Mouse (Mus musculus) small intestine, adult 2 months (tissue): Measurements from ENCODE around the gene Ston2. TPM values are rescaled to one million over a fixed set of nuclear protein-coding genes. Genes with fewer than 3 reads are reported as not detected.

Experiments
- H3K27ac ChIP-seq: fragments of 200-500 bp; 2 replicates; pipeline ENCODE4 v1.5.1; 2012; ENCODE audit warnings: low read depth, low read length, control low read depth, inconsistent platforms; ENCODE audit not compliant: insufficient read depth
- H3K27me3 ChIP-seq: fragments of 200-500 bp; 2 replicates; pipeline ENCODE4 v1.6.1; 2012; ENCODE audit warnings: mild to moderate bottlenecking, moderate library complexity, low read length, inconsistent platforms; ENCODE audit not compliant: control insufficient read depth, insufficient read depth
- H3K36me3 ChIP-seq: fragments of 200-500 bp; 2 replicates; pipeline ENCODE4 v1.6.1; 2012; ENCODE audit warnings: mild to moderate bottlenecking, low read length, control low read depth, inconsistent platforms; ENCODE audit not compliant: control insufficient read depth, insufficient read depth
- H3K4me1 ChIP-seq: fragments of 200-500 bp; 2 replicates; pipeline ENCODE4 v1.6.1; 2012; ENCODE audit warnings: low read length, inconsistent platforms, mixed read lengths; ENCODE audit not compliant: control insufficient read depth, insufficient read depth, insufficient read length
- H3K4me3 ChIP-seq: fragments of 200-500 bp; 2 replicates; pipeline ENCODE4 v1.5.1; 2012; ENCODE audit warnings: low read depth, mild to moderate bottlenecking, control low read depth, inconsistent platforms, low read length, moderate library complexity
- CTCF ChIP-seq: fragments of 200-500 bp; IDR thresholded peaks from 2 replicates; pipeline ENCODE4 v1.5.1; 2012; ENCODE audit warnings: low read depth, mild to moderate bottlenecking, control low read depth, inconsistent platforms, low read length, moderate library complexity, mixed read lengths; ENCODE audit not compliant: insufficient replicate concordance, insufficient read length; ENCODE audit errors: extremely low read depth
- POLR2A ChIP-seq: fragments of 200-500 bp; IDR thresholded peaks from 2 replicates; pipeline ENCODE4 v1.6.1; 2012; ENCODE audit warnings: low read depth, mild to moderate bottlenecking, control low read depth, inconsistent platforms, low read length, moderate library complexity
- WGBS: fragments of 180-500 bp; shearing (Covaris S2); methylation state at CpG from one replicate; pipeline ENCODE4 v1.1.7; 2018; 5-methylcytosine and 5-hydroxymethylcytosine counted together
- polyA plus RNA-seq: library from polyadenylated mRNA; depleted of rRNA; stranded (reverse); fragments of >200 nt; gene quantifications from 2 replicates; pipeline ENCODE4 v1.2.3, GENCODE M21; 2012

The Ston2 gene
- polyA plus RNA-seq, 1 experiment: 13.1 TPM

DNA sequence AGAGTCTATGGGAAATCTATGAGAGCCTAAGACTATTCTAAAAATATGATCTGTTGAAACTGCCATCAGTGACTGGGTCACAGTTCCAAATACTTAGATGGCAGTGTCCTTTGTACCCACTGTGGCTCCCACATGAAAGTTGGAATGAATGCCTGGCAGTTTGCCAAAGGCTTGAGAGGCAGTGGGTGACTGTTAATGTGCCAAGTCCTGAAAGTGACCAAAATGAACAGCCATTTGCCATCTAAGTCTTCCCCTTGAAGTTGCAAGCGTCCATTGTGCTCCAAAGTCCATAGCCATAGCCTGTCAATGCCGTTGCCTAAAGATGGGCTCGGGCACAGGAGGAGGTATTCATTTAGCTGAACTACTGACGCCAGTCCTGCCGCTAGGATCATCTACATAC lies 178.8 kb downstream of the Ston2 start:
- Histone ChIP-seq H3K4me3 (no peak overlapping the region), H3K4me1 (no peaks in the 10 kb centered on the region), H3K27ac (no peak overlapping the region), H3K36me3 (no peaks in the 10 kb centered on the region), H3K27me3 (no peaks in the 10 kb centered on the region)
- no peak for TF ChIP-seq CTCF
- 58% methylated on average over 5 of the region's 5 CpGs for WGBS

DNA sequence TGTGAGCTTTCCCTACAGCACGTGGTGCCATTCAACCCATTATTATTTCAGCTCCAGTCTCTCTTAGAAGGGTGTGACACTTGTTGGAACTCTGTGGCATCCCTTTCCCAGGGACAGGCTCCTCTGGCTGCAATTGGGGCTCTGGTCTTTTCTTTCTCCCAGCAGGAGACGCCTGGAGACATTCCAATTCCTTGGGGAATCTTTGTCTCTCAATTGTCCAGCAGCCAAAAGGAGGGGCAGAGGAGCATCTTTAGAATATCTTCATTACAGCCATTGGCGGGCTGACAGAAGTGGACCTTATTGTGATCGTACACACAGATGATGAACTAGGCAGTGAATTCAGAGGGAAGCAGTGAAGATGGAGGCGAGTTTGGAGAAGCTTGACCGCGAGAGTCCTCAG lies 180.5 kb downstream of the Ston2 start:
- no peak for TF ChIP-seq CTCF

DNA sequence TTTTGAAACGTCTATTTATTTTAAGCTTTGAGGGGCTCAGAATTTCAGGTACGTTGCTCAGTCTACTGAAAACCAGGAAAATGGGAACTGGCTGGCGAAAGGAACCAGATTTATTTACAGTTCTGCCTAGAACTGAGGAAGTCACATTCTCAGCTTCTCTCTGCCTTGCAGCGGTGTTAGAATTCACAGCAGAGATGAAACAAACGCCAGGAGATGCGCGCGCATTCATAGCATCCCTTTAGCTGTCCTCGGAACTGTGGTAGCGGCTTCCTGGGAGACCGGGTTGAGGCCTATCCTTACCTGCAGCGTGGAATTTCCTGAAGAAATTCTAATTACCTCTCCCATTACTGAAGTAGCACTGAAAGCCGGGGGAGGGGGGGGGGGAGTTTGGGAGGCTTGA lies 181.5 kb downstream of the Ston2 start:
- Histone ChIP-seq H3K27ac (no peak overlapping the region), H3K36me3 (no peaks in the 10 kb centered on the region), H3K27me3 (no peaks in the 10 kb centered on the region), H3K4me1 (no peaks in the 10 kb centered on the region), H3K4me3 (no peak overlapping the region)
- WGBS: 82% methylated on average over 13 of the region's 13 CpGs
- TF ChIP-seq POLR2A: no peak
- TF ChIP-seq CTCF: no peak

More for the DNA sequence above, 180.5 kb downstream of the Ston2 start:
- Histone ChIP-seq H3K36me3 (no peaks in the 10 kb centered on the region), H3K27me3 (no peaks in the 10 kb centered on the region), H3K27ac (no peak overlapping the region), H3K4me1 (no peaks in the 10 kb centered on the region), H3K4me3 (no peak overlapping the region)
- WGBS: 70% methylated on average over 7 of the region's 7 CpGs

DNA sequence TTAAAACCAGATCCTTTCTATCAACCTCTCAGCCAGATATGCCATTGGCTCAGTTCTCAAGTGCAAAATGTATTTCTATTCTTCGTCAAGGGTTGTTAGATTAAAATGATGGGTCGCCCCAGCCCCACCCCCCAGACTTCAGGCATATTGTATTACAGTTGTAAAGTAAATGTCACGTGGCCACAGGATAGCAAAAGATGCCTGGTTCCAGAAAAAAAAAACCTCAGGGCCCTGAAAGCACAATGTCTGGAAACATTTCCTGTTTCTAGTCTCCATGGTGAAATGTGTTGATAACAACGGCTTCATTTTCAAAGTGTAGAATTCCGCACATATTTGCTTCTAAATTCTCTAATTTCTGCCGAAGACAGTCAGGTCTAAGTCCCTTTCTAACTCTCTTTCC lies 183.6 kb downstream of the Ston2 start:
- no peak for TF ChIP-seq CTCF
- no peak for TF ChIP-seq POLR2A
- Histone ChIP-seq H3K4me1 (no peaks in the 10 kb centered on the region), H3K36me3 (no peaks in the 10 kb centered on the region), H3K27ac (no peak overlapping the region), H3K4me3 (no peak overlapping the region), H3K27me3 (no peaks in the 10 kb centered on the region)
- 23% methylated on average over 6 of the region's 6 CpGs for WGBS

DNA sequence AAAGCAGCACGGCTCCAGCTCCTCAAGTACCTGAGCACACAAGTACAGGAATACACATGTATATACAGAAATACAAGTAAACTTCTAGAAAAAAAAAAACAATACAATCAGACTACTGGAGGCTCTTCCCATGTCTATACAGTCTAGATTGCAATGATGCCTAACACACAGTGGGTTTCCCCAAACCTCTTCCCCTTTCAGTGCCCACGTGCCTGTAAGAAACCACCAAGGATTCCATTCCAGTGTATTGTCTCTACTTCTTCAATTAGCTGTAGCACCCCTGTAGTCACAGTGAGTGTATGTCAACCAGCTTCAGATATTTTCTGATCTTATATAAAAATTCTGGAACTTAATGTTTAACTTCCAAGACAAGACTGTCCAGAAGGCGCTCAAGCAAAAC lies 196.1 kb downstream of the Ston2 start:
- no peaks in the 10 kb centered on the region for H3K27me3 ChIP-seq
- peaks cover 4% of the 10 kb centered on the region; the same call in 1 of the 2 replicates for H3K4me1 ChIP-seq
- TF ChIP-seq CTCF (no peak), POLR2A (no peak)
- H3K27ac ChIP-seq: no peak overlapping the region
- no peak overlapping the region for H3K4me3 ChIP-seq
- 87% methylated on average over 3 of the region's 3 CpGs for WGBS
- H3K36me3 ChIP-seq: no peaks in the 10 kb centered on the region

DNA sequence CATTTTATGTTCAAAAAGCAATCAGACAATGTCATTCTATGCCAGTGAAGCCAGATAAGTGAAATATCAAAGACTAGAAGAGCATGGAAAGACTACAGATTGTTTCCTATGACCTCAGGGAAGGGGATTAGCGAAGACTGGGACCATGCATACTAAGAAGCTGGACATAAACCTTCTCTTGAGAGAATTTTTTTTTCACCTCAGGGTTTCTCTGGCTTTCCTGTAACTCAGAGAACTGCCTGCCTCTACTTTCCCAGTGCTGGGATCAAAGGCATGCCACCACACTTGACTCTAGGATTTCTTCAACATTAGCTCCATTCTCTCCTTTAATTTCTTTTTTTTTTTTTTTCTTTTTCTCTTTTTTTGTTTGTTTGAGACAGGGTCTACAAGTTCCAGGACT lies 197.0 kb downstream of the Ston2 start:
- Histone ChIP-seq H3K27me3 (no peaks in the 10 kb centered on the region), H3K36me3 (no peaks in the 10 kb centered on the region), H3K27ac (peak overlapping the region; percentile 100; the same call in 1 of the 2 replicates), H3K4me1 (peaks cover 4% of the 10 kb centered on the region; the same call in 1 of the 2 replicates), H3K4me3 (no peak overlapping the region)
- WGBS: 93% methylated on average over 1 of the region's 1 CpGs
- no peak for TF ChIP-seq POLR2A
- no peak for TF ChIP-seq CTCF

DNA sequence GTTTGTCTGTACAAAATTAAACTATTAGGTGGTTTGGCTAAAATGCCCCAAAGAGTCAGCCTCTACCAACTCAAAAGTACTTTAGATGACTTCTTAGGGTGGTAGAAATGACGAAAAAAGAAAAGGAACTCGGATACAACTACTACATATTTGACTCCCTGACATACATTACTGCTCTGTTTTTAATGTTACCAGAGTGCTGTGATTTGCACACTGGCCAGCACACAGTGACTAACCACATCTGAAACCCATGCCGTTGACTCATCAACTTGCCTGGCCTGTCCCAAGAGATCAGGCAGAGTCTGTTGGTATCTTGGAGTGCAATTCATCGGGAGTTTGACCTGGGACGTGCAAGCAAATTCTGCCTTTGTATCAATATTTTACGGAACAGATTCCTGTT lies 197.5 kb downstream of the Ston2 start:
- H3K4me1 ChIP-seq: peaks cover 4% of the 10 kb centered on the region; the same call in 1 of the 2 replicates
- H3K36me3 ChIP-seq: peaks cover 2% of the 10 kb centered on the region; the same call in 1 of the 2 replicates
- peak overlapping the region; percentile 100 for H3K27ac ChIP-seq
- peak overlapping the region; percentile 99; the same call in 1 of the 2 replicates for H3K4me3 ChIP-seq
- no peak for TF ChIP-seq POLR2A
- no peak for TF ChIP-seq CTCF
- WGBS: 7% methylated on average over 6 of the region's 6 CpGs
- H3K27me3 ChIP-seq: no peaks in the 10 kb centered on the region

DNA sequence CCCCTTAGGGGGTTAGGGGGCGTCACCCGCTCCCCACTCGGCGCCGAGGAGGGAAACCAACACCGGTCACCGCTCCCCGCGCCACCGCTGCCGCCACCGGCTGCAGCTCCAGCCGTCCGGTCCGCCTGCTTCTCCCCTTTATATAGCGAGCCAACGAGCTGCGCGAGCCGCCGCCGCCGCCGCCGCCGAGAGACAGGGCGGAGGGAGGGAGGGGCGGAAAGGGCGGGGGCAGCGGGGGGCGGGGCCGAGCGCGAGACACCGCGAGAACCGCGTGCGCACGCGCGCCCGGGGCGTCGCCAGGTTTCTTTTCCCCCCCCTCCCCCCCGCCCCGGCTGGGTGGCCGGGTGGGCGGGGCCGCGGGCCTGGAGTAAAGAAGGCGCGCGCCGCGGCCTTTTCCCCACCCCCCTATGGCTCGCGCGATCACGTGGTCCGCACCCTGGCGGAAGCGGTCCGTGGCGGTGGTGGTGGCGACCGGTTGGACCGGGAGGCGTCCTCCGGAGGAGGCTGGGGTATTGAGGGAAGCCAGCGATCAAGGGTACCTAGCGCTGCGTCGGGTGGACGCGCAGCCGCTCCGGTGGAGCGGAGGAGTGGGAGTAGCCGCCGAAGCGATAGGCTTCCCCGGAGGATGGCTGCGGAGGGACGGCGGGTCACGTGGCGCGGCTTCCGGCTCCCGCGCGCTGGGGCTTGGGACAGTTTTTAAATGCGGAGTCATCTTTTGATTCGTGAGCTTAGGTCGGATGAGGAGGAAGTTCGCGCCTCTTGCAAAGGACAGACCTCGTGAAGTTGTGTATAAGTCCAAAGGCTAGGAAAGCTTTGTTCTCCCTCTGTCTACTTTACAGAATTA lies 198.1 kb downstream of the Ston2 start, which contains the start of gene Gtf2a1:
TSS of gene Gtf2a1 (minus strand) at position 641 of the 844 bp plus-strand sequence.
- WGBS: under 1% methylated on average over 68 of the region's 99 CpGs
- peak; percentile 100 for TF ChIP-seq POLR2A
- TF ChIP-seq CTCF: no peak

More for the DNA sequence above, 198.1 kb downstream of the Ston2 start, which contains the start of gene Gtf2a1:
- Histone ChIP-seq H3K4me3 (peak within 1 kb of the TSS; percentile 99), H3K27me3 (no peaks in the 10 kb centered on the region), H3K36me3 (peaks cover 5% of the 10 kb centered on the region; the same call in 1 of the 2 replicates), H3K27ac (peak within 1 kb of the TSS; percentile 100), H3K4me1 (peaks cover 4% of the 10 kb centered on the region; the same call in 1 of the 2 replicates)
